Comparison of ENCODE assay signal across 12 mouse cellular contexts in the genomic region with DNA sequence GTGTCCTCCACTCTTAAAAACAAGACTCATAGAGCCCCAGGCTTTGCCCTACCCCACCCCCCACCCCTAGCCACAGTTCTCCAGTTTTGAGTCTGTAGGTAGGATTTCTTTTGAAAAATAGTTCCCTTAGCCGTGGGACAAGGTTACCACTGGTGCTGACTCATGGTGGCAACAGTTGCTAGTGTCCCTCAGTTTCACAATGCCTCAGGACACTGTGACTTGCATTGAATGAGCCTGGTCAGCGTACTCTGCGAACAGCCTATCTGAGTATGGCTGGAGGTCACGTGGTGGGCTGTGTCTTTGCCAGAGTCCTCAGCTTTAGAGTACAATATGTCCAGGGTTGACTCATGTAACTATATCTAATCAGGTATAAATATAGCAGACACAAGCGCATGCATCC.
DNase-seq lines count a peak whose midpoint lies in the region; TF ChIP-seq lines count a peak whose summit lies in the region.
"Had no signal": no experiment of that assay in that cellular context is flagged by ENCODE, and none has a peak within 500 bp of the region (broad histone marks: within the 10 kb centered on the region; RNA-seq: fewer than 3 reads in every experiment).

No protein-coding gene starts in this region.

- no peak for TF ChIP-seq CTCF in CH12.LX (conservative IDR thresholded peaks at IDR 0.05 in 1 of 2, IDR thresholded peaks at IDR 0.05 in 1 of 2; ENCODE audit: low read depth in 2 of 2, low read length in 2 of 2)
- TF ChIP-seq CTCF in layer of hippocampus, adult 2 months (conservative IDR thresholded peaks at IDR 0.05), result no peak

- H3K36me3 ChIP-seq in CH12.LX (replicated peaks in 1 of 2; ENCODE audit: control insufficient read depth in 1 of 2, insufficient read depth in 1 of 2, low read length in 1 of 2), result no peaks in the 10 kb centered on the region
- H3K36me3 ChIP-seq: liver, embryonic 15.5 days had no signal

- H3K9me3 ChIP-seq in CH12.LX (replicated peaks; ENCODE audit: low read length), result no peaks in the 10 kb centered on the region
- H3K9me3 ChIP-seq: liver, embryonic 15.5 days had no signal

- TF ChIP-seq EP300 in CH12.LX (IDR thresholded peaks at IDR 0.05; ENCODE audit: low read length), result peak; percentile 62; the same call in 1 of the 2 replicates

- dilution Hi-C loops in CH12.LX (cut with MboI; ENCODE audit: extremely low pct_ligation_motif_present, extremely low pct_unique_long_range_greater_than_20kb, low sequenced_read_pairs), result no loop called here

- intact Hi-C loops in gastrocnemius, postnatal 14 days (cut with DNase I; ENCODE audit: low total_unique reads), result no loop called here
- intact Hi-C loops in heart, postnatal 10 days (cut with DNase I), result no loop called here

- no peak for TF ChIP-seq RAD21 in CH12.LX (IDR thresholded peaks at IDR 0.05; ENCODE audit: low read depth, low read length)

- H3K27me3 ChIP-seq in CH12.LX (replicated peaks), result no peaks in the 10 kb centered on the region
- H3K27me3 ChIP-seq: liver, embryonic 15.5 days had no signal

- peaks cover 22 to 49% of the 10 kb centered on the region in 2 experiments for H3K4me1 ChIP-seq in CH12.LX (ENCODE audit: control insufficient read depth in 1 of 2, insufficient read depth in 2 of 2)
- H3K4me1 ChIP-seq: liver, embryonic 15.5 days had no signal

- DNase-seq in gastrocnemius, adult 8-10 months (ENCODE audit: low spot score in 2 of 2), result peak; percentile 57 to 59
- DNase-seq in gastrocnemius, postnatal 14 days, result no peak
- peak; percentile 69 for DNase-seq in CH12.LX (ENCODE audit: extremely low read depth)
- peak; percentile 8 for DNase-seq in c-Kit-positive CD71-negative TER-119-negative erythroid progenitor cells, embryonic 14.5 days (ENCODE audit: low read depth)
- DNase-seq in heart, postnatal 10 days, result peak; percentile 51 to 83
- no peak for DNase-seq in layer of hippocampus, postnatal 36 days
- no peak for DNase-seq in embryo, embryonic 11 days
- DNase-seq in layer of hippocampus, adult 2 months (ENCODE audit: low spot score in 2 of 2), result no peak
- DNase-seq: cerebellum, adult 2 months; kidney, adult 11 months; thymus, adult 2 months had no signal

- H3K79me2 ChIP-seq in CH12.LX (replicated peaks; ENCODE audit: control insufficient read depth, extremely low read depth, insufficient read depth, poor library complexity, severe bottlenecking), result no peaks in the 10 kb centered on the region

- 0 out of 2 replicates have a peak overlapping the region, but pooled peaks have one; percentile 27 for H3K9ac ChIP-seq in CH12.LX (ENCODE audit: insufficient read depth, low read depth)
- H3K9ac ChIP-seq: liver, embryonic 15.5 days had no signal

- H3K4me3 ChIP-seq in CH12.LX (replicated peaks in 1 of 3; ENCODE audit: low read depth in 2 of 3, low read length in 2 of 3, poor library complexity in 1 of 3), result no peak overlapping the region
- no peak overlapping the region for H3K4me3 ChIP-seq in layer of hippocampus, adult 2 months
- H3K4me3 ChIP-seq: liver, embryonic 15.5 days had no signal

- TF ChIP-seq POLR2A in CH12.LX (IDR thresholded peaks at IDR 0.05; ENCODE audit: low read depth, low read length), result no peak

- in situ Hi-C loops in CH12.LX (cut with MboI; ENCODE audit: low pct_ligation_motif_present, low pct_unique_long_range_greater_than_20kb, low sequenced_read_pairs), result no loop called here

- H3K4me2 ChIP-seq in CH12.LX (ENCODE audit: insufficient read depth, low read depth, poor library complexity, severe bottlenecking), result peak overlapping the region; percentile 21; the same call in 1 of the 2 replicates
- H3K4me2 ChIP-seq: liver, embryonic 15.5 days had no signal

- H3K27ac ChIP-seq in CH12.LX (ENCODE audit: insufficient read depth, low read depth), result no peak overlapping the region
- H3K27ac ChIP-seq in layer of hippocampus, adult 2 months, result no peak overlapping the region
- H3K27ac ChIP-seq: liver, embryonic 15.5 days had no signal

TF ChIP-seq in CH12.LX, 34 proteins besides CTCF, POLR2A, EP300 and RAD21:
- peak; percentile 86 for TF ChIP-seq ETS1 (conservative IDR thresholded peaks at IDR 0.05; ENCODE audit: low read depth, low read length)
- TF ChIP-seq MYC (IDR thresholded peaks at IDR 0.05; ENCODE audit: low read depth, low read length), result 0 out of 2 replicates have a peak, but pooled peaks have one; percentile 38
- TF ChIP-seq USF2 (conservative IDR thresholded peaks at IDR 0.05; ENCODE audit: low read depth, low read length), result peak; percentile 87
- TF ChIP-seq NELFE (IDR thresholded peaks at IDR 0.05; ENCODE audit: low read depth, low read length), result no peak
- TF ChIP-seq POLR2AphosphoS2 (IDR thresholded peaks at IDR 0.05; ENCODE audit: low read depth, low read length), result no peak
- TF ChIP-seq CHD2 (IDR thresholded peaks at IDR 0.05; ENCODE audit: low read length), result peak; percentile 73
- TF ChIP-seq MXI1 (IDR thresholded peaks at IDR 0.05; ENCODE audit: low read depth, low read length), result peak; percentile 73
- peak; percentile 55; the same call in 1 of the 2 replicates for TF ChIP-seq TCF12 (IDR thresholded peaks at IDR 0.05; ENCODE audit: low read depth, low read length)
- peak; percentile 96 for TF ChIP-seq IRF4 (IDR thresholded peaks at IDR 0.05; ENCODE audit: low read depth, low read length)
- no peak for TF ChIP-seq CHD1 (IDR thresholded peaks at IDR 0.05; ENCODE audit: low read depth, low read length)
- no peak for TF ChIP-seq E2F4 (IDR thresholded peaks at IDR 0.05; ENCODE audit: insufficient replicate concordance, low read depth, low read length)
- no peak for TF ChIP-seq ELF1 (IDR thresholded peaks at IDR 0.05; ENCODE audit: low read depth, low read length)
- TF ChIP-seq JUND (conservative IDR thresholded peaks at IDR 0.05; ENCODE audit: low read depth, low read length), result peak; percentile 65
- no peak for TF ChIP-seq ZNF384 (IDR thresholded peaks at IDR 0.05; ENCODE audit: low read depth, low read length)
- peak; percentile 94 for TF ChIP-seq MAFK (IDR thresholded peaks at IDR 0.05; ENCODE audit: insufficient replicate concordance, low read length)
- peak; percentile 65 for TF ChIP-seq BHLHE40 (IDR thresholded peaks at IDR 0.05; ENCODE audit: low read depth, low read length)
- no peak for TF ChIP-seq TBP (conservative IDR thresholded peaks at IDR 0.05; ENCODE audit: low read depth, low read length)
- TF ChIP-seq RCOR1 (conservative IDR thresholded peaks at IDR 0.05; ENCODE audit: low read depth, low read length), result 0 out of 2 replicates have a peak, but pooled peaks have one; percentile 18
- peak; percentile 74; the same call in 1 of the 2 replicates for TF ChIP-seq MEF2A (IDR thresholded peaks at IDR 0.05; ENCODE audit: borderline replicate concordance, low read depth, low read length)
- TF ChIP-seq GABPA (IDR thresholded peaks at IDR 0.05; ENCODE audit: insufficient replicate concordance, low read depth, low read length), result no peak
- TF ChIP-seq ZMIZ1 (IDR thresholded peaks at IDR 0.05; ENCODE audit: low read depth, low read length), result no peak
- TF ChIP-seq SMC3 (IDR thresholded peaks at IDR 0.05; ENCODE audit: low read depth, low read length), result no peak
- TF ChIP-seq PAX5 (IDR thresholded peaks at IDR 0.05; ENCODE audit: low read length), result no peak
- no peak for TF ChIP-seq NRF1 (IDR thresholded peaks at IDR 0.05; ENCODE audit: low read depth, low read length)
- TF ChIP-seq JUN (IDR thresholded peaks at IDR 0.05; ENCODE audit: insufficient read depth, low read depth, low read length), result peak; percentile 24; the same call in 1 of the 2 replicates
- TF ChIP-seq SIN3A (IDR thresholded peaks at IDR 0.05; ENCODE audit: low read length), result peak; percentile 72; the same call in 1 of the 2 replicates
- no peak for TF ChIP-seq UBTF (IDR thresholded peaks at IDR 0.05; ENCODE audit: low read depth, low read length)
- TF ChIP-seq HCFC1 (IDR thresholded peaks at IDR 0.05; ENCODE audit: low read depth, low read length), result no peak; the same call in 1 of the 2 replicates
- TF ChIP-seq MAZ (IDR thresholded peaks at IDR 0.05; ENCODE audit: low read depth, low read length), result 0 out of 2 replicates have a peak, but pooled peaks have one; percentile 24
- TF ChIP-seq ZKSCAN1 (IDR thresholded peaks at IDR 0.05; ENCODE audit: borderline replicate concordance, low read depth, low read length), result no peak
- no peak for TF ChIP-seq KAT2A (IDR thresholded peaks at IDR 0.05; ENCODE audit: insufficient replicate concordance, low read length)
- TF ChIP-seq ZC3H11A (IDR thresholded peaks at IDR 0.05; ENCODE audit: low read depth, low read length), result no peak
- peak; percentile 92 for TF ChIP-seq USF1 (IDR thresholded peaks at IDR 0.05; ENCODE audit: low read depth, low read length)
- TF ChIP-seq MAX (IDR thresholded peaks at IDR 0.05; ENCODE audit: low read length), result peak; percentile 93

Comparison
In these comparisons a context has a peak if more than half of its experiments do, and no peak if none do; other contexts are left out.
1. DNase-seq: peak in gastrocnemius, adult 8-10 months (2 of 2), CH12.LX (single experiment), c-Kit-positive CD71-negative TER-119-negative erythroid progenitor cells, embryonic 14.5 days (single experiment) and heart, postnatal 10 days (2 of 2); none in gastrocnemius, postnatal 14 days (single experiment), layer of hippocampus, postnatal 36 days (0 of 2), embryo, embryonic 11 days (single experiment) and layer of hippocampus, adult 2 months (0 of 2).